Mouse (Mus musculus): ENCODE measurements around the gene Maoa.

Gene Maoa

DNA sequence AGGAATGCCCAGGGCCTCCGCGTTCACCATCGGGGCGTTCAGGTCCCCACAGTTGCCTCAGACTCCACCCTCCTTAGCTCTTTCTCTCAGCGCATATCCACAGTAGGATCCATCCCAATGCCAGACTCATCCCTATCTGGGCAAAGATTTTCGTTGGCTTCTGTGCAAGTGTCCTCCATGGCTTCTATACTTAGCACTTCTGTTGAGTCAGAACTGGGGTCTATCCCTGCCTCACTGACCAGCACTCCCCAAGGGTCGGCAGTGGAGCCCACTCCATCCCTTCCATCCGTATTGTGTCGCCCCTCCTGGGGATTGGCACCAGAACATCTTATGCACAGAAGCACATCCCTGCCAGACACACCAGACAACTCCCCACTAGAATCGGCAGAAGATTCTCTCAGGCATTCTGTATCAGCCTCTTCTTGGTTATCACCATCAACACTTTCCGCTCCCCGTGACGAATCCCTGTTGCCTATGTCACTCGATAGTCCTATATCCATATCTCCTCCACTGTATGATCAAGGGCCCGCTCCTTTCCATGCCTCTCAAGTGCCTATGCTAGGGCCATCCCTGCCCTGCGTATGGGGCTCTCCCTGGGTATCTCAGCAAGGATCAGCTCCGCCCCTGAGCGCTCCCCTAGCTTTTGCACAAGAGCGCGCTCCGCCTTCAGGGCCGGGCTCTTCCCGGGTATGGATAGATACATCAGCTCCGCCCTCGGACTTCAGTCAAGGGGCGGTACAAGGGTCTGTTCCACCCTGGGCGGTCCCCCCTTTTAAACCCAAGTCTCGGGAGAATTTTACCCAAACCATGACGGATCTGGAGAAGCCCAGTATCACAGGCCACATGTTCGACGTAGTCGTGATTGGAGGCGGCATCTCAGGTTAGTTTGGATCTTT is at the start of gene Maoa:
TSS of gene Maoa (plus strand) at position 665 of the 896 bp plus-strand sequence.
- peak; percentile 85 to 91 for DNase-seq (ENCODE audit: inconsistent age in 2 of 2, low spot score in 1 of 2)

DNA sequence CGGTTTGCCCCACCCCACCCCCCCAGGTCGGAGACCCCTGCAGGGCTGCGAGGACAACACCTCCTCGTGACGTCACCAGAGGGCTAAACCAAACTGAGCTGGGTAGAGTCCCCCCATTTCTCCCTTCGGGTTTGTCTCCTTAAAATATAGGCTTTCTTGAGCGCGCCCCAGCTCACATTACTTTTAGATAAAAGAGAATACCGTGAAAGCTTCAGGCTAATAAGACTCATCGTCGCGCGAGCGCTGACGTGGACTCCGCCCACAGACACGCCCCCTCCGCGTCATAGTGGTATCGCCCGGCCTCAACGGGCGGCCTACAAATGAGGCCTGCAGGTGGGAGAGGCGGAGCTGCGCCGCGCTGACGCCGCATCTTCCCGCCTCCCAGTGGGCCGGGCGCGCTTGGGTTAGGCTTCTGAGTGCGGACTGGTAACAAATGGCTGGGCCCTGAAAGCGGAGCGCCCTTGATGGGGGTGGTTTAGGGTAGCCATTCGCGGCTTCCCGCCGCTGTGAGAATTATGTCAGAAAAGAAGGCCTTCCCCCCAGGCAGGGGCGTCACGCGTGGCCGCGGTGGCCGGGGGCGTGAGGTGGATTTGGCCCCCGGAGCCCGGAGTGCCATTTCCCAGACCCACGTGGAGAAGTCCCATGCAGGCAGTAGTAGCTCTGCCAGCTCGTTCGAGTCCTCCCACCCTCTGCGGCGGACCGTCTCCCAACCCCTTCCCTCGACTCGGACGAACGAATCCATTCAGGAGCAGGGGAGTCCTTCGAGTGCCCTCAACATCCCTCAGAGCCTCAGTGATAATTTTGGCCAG is 1.1 kb upstream of the Maoa start:
- DNase-seq (ENCODE audit: inconsistent age in 2 of 2, low spot score in 1 of 2): peak; percentile 92 to 96

DNA sequence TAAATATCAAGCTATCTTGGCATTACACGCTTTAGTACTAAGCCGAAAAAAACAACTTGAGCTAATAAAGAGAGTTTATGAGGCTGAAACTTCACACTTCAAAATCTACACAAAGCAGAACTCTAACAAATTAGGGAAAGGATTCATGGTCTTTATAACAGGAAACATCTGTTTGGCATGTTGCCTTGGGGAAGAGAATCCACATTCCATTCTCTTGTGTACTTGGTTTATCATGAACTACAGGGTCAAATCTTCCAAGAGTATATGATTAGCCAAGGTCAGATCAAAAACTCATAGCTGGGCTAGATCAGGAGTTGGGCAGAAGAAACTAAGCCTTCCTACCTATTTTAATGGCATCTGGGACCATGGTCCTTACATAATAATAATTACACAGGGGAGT is 37.0 kb downstream of the Maoa start:
- peak in 1 of 2 experiments; percentile 45 for DNase-seq (ENCODE audit: inconsistent age in 2 of 2, low spot score in 1 of 2)

DNA sequence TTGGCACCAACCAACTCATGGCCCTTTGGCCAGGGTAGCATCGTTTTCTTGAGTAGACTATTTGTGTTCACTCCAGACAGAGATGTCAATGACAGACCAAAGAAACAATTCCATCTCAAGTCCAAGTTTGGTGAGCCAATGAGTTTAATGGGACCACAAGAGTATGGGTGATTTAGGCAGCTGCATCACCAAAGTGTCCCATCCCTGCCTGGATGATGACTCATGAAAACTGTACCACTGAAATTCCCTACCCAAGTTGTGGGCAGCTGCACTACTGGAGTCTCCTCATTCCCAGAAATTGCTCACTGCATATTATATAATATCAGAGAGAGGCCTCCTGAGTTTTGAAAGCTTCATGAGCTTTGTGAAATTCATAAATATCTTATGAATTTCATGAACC is 86.6 kb downstream of the Maoa start:
- DNase-seq (ENCODE audit: inconsistent age in 2 of 2, low spot score in 1 of 2): no peak

DNA sequence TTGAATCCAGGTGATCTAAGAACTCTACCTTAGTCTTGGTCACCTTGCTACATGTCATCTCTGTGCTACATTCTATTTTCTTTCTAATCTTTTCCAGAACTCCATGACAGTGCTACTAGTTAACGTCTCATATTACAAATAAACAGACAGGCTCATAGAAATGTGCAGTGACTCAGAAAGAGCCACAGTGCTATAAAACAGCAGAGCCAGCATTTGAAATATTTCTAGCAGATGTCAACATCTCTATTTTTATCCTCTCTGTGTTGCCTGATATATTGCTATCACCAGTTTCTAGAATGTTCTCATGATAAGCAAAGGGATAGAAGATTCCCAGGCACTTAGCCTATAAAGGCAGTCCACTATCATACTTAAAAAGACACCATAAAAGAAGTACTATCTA is 94.5 kb downstream of the Maoa start:
- no peak for DNase-seq (ENCODE audit: inconsistent age in 2 of 2, low spot score in 1 of 2)
